Mouse (Mus musculus) myocyte (in vitro differentiated cells): ENCODE data around the gene Pycard. TPM values are rescaled to one million over a fixed set of nuclear protein-coding genes. Genes with fewer than 3 reads are reported as not detected.

Experiments
- H3K27me3 ChIP-seq: one replicate; pipeline ENCODE4 v1.6.1; 2011; ENCODE audit not compliant: control insufficient read depth, insufficient read depth, insufficient read length
- H3K36me3 ChIP-seq: one replicate; pipeline ENCODE4 v1.6.1; 2011; ENCODE audit not compliant: control insufficient read depth, insufficient read depth
- H3K4me2 ChIP-seq: one replicate; pipeline ENCODE4 v1.6.1; 2011; ENCODE audit warnings: low read depth, control low read depth
- H3K4me3 ChIP-seq: one replicate; pipeline ENCODE4 v1.5.1; 2011; ENCODE audit warnings: mild to moderate bottlenecking, control low read depth, moderate library complexity
- H3K79me2 ChIP-seq: one replicate; pipeline ENCODE4 v1.6.1; 2011; ENCODE audit not compliant: control insufficient read depth, insufficient read depth
- H3ac ChIP-seq: one replicate; pipeline ENCODE4 v1.6.1; 2011; ENCODE audit not compliant: control insufficient read depth, insufficient read length
- CEBPB ChIP-seq: IDR thresholded peaks from 2 replicates; pipeline ENCODE4 v1.6.1; 2011; ENCODE audit warnings: mild to moderate bottlenecking, moderate library complexity; ENCODE audit not compliant: poor library complexity, insufficient read depth, severe bottlenecking
- E2F4 ChIP-seq: IDR thresholded peaks from one replicate; pipeline ENCODE4 v1.6.1; 2011; ENCODE audit warnings: mild to moderate bottlenecking, control low read depth, moderate library complexity; ENCODE audit not compliant: insufficient read depth
- MAX ChIP-seq: IDR thresholded peaks from one replicate; pipeline ENCODE4 v1.6.1; 2011; ENCODE audit warnings: low read depth, mild to moderate bottlenecking, control low read depth
- MYOD1 ChIP-seq, 3 experiments: IDR thresholded peaks; one replicate each; pipeline ENCODE4 v1.6.1; 2011; ENCODE audit warnings: control low read depth in 2 of 3, low read depth in 2 of 3, mild to moderate bottlenecking in 2 of 3, moderate library complexity in 1 of 3; ENCODE audit not compliant: insufficient read length in 2 of 3, control insufficient read depth in 1 of 3
- MYOG ChIP-seq, 3 experiments: IDR thresholded peaks; one replicate each; pipeline ENCODE4 v1.6.1; 2011; ENCODE audit warnings: control low read depth in 2 of 3, low read depth in 2 of 3, mild to moderate bottlenecking in 2 of 3; ENCODE audit not compliant: insufficient read length in 2 of 3, control insufficient read depth in 1 of 3, insufficient read depth in 1 of 3
- POLR2A ChIP-seq: IDR thresholded peaks from one replicate; pipeline ENCODE4 v1.6.1; 2011; ENCODE audit warnings: low read depth, mild to moderate bottlenecking, control low read depth, moderate library complexity; ENCODE audit not compliant: insufficient read length
- POLR2AphosphoS2 ChIP-seq: IDR thresholded peaks from one replicate; pipeline ENCODE4 v1.6.1; 2011; ENCODE audit warnings: low read depth, control low read depth; ENCODE audit not compliant: insufficient read length
- REST ChIP-seq: IDR thresholded peaks from one replicate; pipeline ENCODE4 v1.6.1; 2011; ENCODE audit warnings: mild to moderate bottlenecking, control low read depth, moderate library complexity; ENCODE audit not compliant: insufficient read depth, insufficient read length
- SRF ChIP-seq: IDR thresholded peaks from one replicate; pipeline ENCODE4 v1.6.1; 2011; ENCODE audit warnings: low read depth; ENCODE audit not compliant: control insufficient read depth, insufficient read length
- TCF12 ChIP-seq: IDR thresholded peaks from one replicate; pipeline ENCODE4 v1.6.1; 2011; ENCODE audit warnings: mild to moderate bottlenecking, control low read depth; ENCODE audit not compliant: poor library complexity, insufficient read depth, severe bottlenecking
- TCF3 ChIP-seq: IDR thresholded peaks from one replicate; pipeline ENCODE4 v1.6.1; 2011; ENCODE audit warnings: low read depth, control low read depth; ENCODE audit not compliant: insufficient read length
- USF1 ChIP-seq: IDR thresholded peaks from one replicate; pipeline ENCODE4 v1.6.1; 2011; ENCODE audit warnings: low read depth, mild to moderate bottlenecking, control low read depth, moderate library complexity
- polyA plus RNA-seq: library from polyadenylated mRNA; unstranded; fragments of >200 nt; fragmentation: generic; extraction: Trizol; gene quantifications from one replicate; pipeline ENCODE4 v1.2.1, GENCODE M21; 2012; ENCODE audit warnings: missing spikeins

The Pycard gene
- polyA plus RNA-seq, 1 experiment, result 3.9 TPM

DNA sequence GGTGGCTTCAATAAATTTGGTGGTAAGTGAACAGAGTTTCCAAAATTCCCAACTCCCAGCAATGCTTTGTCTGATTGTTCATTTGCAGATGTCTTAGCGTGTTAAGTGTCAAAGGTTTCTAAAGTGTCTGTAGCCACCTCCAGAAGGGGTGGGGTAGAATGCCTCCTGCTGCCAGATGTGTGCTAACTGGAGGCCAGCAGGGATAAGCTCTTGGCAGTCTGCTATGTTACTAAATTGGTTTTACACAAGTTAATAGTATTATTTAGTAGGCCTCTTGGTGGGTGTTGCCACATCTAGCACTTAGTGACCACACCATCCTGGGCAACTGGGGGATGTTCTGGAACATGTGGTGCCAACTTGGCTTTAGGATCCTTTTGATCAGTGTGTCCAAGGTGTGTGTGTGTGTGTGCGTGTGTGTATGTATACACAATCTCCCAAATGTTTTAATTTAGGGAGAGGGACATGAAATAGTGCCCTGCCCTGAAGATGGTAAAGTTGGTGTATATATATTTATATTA lies 19.2 kb downstream of the Pycard start:
- peaks cover 91% of the 10 kb centered on the region for H3K36me3 ChIP-seq
- no peak for TF ChIP-seq POLR2AphosphoS2
- no peak for TF ChIP-seq MYOG (IDR thresholded peaks at IDR 0.05; ENCODE audit: control insufficient read depth in 1 of 3, insufficient read depth in 1 of 3, insufficient read length in 2 of 3, low read depth in 2 of 3)
- TF ChIP-seq SRF, result no peak
- no peak for TF ChIP-seq MAX
- no peak for TF ChIP-seq REST
- TF ChIP-seq CEBPB, result no peak
- no peak for TF ChIP-seq E2F4
- no peak for TF ChIP-seq USF1
- TF ChIP-seq TCF3, result no peak
- no peak overlapping the region for H3K4me2 ChIP-seq
- H3K79me2 ChIP-seq, result peaks cover 82% of the 10 kb centered on the region
- no peak overlapping the region for H3ac ChIP-seq
- H3K4me3 ChIP-seq, result no peak overlapping the region
- H3K27me3 ChIP-seq, result no peaks in the 10 kb centered on the region

DNA sequence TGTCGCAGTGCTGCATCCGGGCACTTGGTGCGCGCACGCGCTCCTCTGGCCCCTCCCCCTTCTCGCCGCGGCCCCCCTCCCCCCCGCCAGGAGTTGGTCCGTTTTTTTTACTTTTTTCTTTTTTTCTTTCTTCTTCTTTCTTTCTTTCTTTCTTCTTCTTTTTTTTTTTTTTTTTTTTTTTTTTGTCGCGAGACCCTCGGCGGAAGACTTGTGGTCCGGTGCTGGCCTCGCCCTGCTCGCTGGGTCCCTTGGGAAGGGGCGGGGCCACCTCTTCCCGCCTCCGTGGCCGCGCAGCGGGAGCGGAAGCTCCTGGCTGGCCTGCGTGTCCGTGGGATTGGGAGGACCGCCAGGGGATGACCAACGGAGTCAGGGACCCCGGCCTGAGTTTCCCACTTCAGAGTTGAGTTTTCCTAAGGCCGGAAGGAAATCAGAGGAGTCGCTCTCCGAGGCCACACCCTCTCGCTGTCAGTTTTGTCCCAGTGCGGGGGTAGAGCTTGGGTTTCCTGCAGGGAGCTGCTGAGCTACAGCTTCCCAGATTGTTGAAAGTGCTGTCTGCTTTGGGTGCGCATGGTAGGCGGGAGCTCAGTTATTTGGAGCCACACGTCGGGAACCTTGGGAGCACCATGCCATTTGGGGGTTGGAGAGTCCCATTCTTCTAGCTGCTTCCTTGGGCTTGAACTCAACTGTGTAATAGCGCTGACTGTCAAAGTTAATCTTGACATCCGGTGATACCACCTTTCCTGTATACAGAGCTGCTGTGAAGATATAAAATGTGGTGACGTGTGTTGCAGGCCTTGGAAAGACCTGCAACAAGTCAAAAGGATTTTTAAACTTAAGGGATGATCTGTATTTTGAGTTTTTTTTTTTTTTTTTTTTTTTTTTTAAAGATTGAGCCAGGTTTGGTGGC lies 25.5 kb downstream of the Pycard start:
- H3K27me3 ChIP-seq, result no peaks in the 10 kb centered on the region
- H3K4me2 ChIP-seq, result peak overlapping the region; percentile 73
- H3K4me3 ChIP-seq, result peak overlapping the region; percentile 95
- peak overlapping the region; percentile 89 for H3ac ChIP-seq
- peaks cover 29% of the 10 kb centered on the region for H3K36me3 ChIP-seq
- no peak for TF ChIP-seq CEBPB
- peak; percentile 31 for TF ChIP-seq POLR2A
- H3K79me2 ChIP-seq, result peaks cover 53% of the 10 kb centered on the region

DNA sequence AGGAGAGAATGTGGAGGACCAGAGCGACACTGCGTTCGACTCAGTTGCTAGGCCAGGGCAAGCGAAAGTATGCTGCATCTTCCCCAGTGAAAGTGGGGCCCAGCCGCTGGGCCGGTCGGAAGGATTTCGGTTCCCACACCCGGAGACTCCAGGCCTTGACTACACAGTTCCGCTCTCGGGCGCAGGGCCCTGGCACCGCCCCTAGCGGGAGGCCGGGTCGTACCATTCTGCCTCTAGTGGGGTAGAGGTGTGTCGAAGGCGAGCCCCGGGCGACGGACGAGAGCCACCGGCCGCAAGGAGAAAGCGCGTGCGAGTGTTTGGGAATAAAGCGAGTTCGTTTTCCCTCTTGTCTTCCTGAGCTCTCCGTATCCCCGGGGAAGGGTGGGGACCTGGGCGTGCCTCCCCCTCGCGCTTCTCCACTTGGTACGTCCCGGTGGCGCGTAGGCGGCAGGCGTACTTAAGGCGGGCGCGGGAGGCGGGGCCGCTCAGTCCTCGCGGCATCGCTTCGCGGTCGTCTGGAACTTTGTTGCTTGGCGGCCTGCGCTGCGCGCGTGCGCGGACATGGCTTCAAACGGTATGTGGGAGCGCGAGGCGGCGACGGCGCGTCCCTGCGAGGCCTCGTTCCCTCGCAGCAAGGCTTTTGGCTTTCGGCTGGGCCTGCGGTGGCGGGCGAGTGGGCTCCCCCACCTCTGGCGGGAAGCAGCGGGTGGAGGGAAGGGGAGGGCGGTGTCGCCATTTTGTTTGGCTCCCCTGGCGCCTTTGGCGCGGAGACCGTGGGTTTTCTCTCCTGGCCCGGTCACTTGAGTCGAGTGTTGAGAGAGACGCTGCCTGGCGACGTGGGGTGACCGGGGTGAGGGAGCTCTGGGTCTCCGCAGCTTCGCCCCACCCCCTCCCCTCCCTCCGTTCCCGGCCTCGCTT lies 26.4 kb downstream of the Pycard start, which contains the start of gene Fus:
Fus (plus strand) TSS at position 454 of the 918 bp plus-strand sequence.
- Histone ChIP-seq H3K4me2 (peak within 1 kb of the TSS; percentile 95), H3ac (peak within 1 kb of the TSS; percentile 89), H3K4me3 (peak within 1 kb of the TSS; percentile 95), H3K27me3 (no peaks in the 10 kb centered on the region), H3K79me2 (peaks cover 44% of the 10 kb centered on the region), H3K36me3 (peaks cover 22% of the 10 kb centered on the region)
- no peak for TF ChIP-seq MAX
- TF ChIP-seq E2F4, result peak; percentile 6
- TF ChIP-seq TCF3, result peak; percentile 3
- TF ChIP-seq TCF12, result no peak
- peak in 1 of 3 experiments; percentile 32 for TF ChIP-seq MYOG (IDR thresholded peaks at IDR 0.05; ENCODE audit: control insufficient read depth in 1 of 3, insufficient read depth in 1 of 3, insufficient read length in 2 of 3, low read depth in 2 of 3)
- TF ChIP-seq MYOD1 (IDR thresholded peaks at IDR 0.05; ENCODE audit: control insufficient read depth in 1 of 3, insufficient read length in 2 of 3, low read depth in 2 of 3), result no peak
- peak; percentile 99 for TF ChIP-seq POLR2A
- TF ChIP-seq POLR2AphosphoS2, result peak; percentile 100
- no peak for TF ChIP-seq USF1
- no peak for TF ChIP-seq SRF
- TF ChIP-seq CEBPB, result no peak
- no peak for TF ChIP-seq REST

- Histone ChIP-seq H3K4me2 (peak overlapping the region; percentile 95), H3K27me3 (no peaks in the 10 kb centered on the region), H3K4me3 (peak overlapping the region; percentile 95), H3ac (peak overlapping the region; percentile 89), H3K79me2 (peaks cover 36% of the 10 kb centered on the region), H3K36me3 (peaks cover 14% of the 10 kb centered on the region)
- TF ChIP-seq MYOG (IDR thresholded peaks at IDR 0.05; ENCODE audit: control insufficient read depth in 1 of 3, insufficient read depth in 1 of 3, insufficient read length in 2 of 3, low read depth in 2 of 3) (no peak), E2F4 (no peak), REST (no peak), SRF (no peak), POLR2A (no peak), TCF3 (no peak), CEBPB (no peak), POLR2AphosphoS2 (no peak), MAX (no peak), TCF12 (no peak), USF1 (no peak), MYOD1 (IDR thresholded peaks at IDR 0.05; ENCODE audit: control insufficient read depth in 1 of 3, insufficient read length in 2 of 3, low read depth in 2 of 3) (no peak)
Measured at GRCm38 (mm10) chr7:127966371-127966918, 27.2 kb downstream of the Pycard start.
